Mouse (Mus musculus): ENCODE measurements around the gene Rccd1. TPM values are rescaled to one million over a fixed set of nuclear protein-coding genes. Genes with fewer than 3 reads are reported as not detected.

Gene Rccd1
- 16.2 and 18.7 TPM in 2 replicates for polyA plus RNA-seq (2015; fragmentation: Nextera tagmentation; extraction: Ambion mirVana)

- WGBS, result under 1% methylated on average over 37 of the region's 38 CpGs
These were observed at the start of gene Rccd1 for GRCm38 (mm10) chr7:80324043-80324815. TSS of gene Rccd1 (minus strand) at chr7:80324454.

GRCm38 (mm10) chr7:80373850-80374249, 49.6 kb upstream of the Rccd1 start:
- Histone ChIP-seq H3K4me2 (no peak overlapping the region), H3K9ac (no peak overlapping the region), H3K36me3 (ENCODE audit: poor library complexity, severe bottlenecking) (no peaks in the 10 kb centered on the region), H3K27me3 (no peaks in the 10 kb centered on the region), H3K27ac (no peak overlapping the region), H3K4me1 (peaks cover 15% of the 10 kb centered on the region), H3K9me3 (replicated peaks) (no peaks in the 10 kb centered on the region), H3K4me3 (no peak overlapping the region)
- 75% methylated on average over 12 of the region's 12 CpGs for WGBS
- ATAC-seq, result no peak

More at GRCm38 (mm10) chr7:80324043-80324815, at the start of gene Rccd1:
- Histone ChIP-seq H3K4me3 (peak within 1 kb of the TSS; percentile 64), H3K27me3 (no peaks in the 10 kb centered on the region), H3K36me3 (ENCODE audit: poor library complexity, severe bottlenecking) (peaks cover 63% of the 10 kb centered on the region), H3K9ac (peak within 1 kb of the TSS; percentile 78), H3K4me2 (peak within 1 kb of the TSS; percentile 70), H3K27ac (peak within 1 kb of the TSS; percentile 84), H3K4me1 (peaks cover 24% of the 10 kb centered on the region), H3K9me3 (replicated peaks) (no peaks in the 10 kb centered on the region)
- ATAC-seq, result peak; percentile 100

- no peaks in the 10 kb centered on the region for H3K9me3 ChIP-seq (replicated peaks)
- no peak for ATAC-seq
- 79% methylated on average over 4 of the region's 4 CpGs for WGBS
- no peak overlapping the region for H3K9ac ChIP-seq
- H3K27ac ChIP-seq, result no peak overlapping the region
- no peaks in the 10 kb centered on the region for H3K27me3 ChIP-seq
- H3K4me3 ChIP-seq, result no peak overlapping the region
- H3K4me2 ChIP-seq, result no peak overlapping the region
- H3K36me3 ChIP-seq (ENCODE audit: poor library complexity, severe bottlenecking), result peaks cover 3% of the 10 kb centered on the region
- peaks cover 15% of the 10 kb centered on the region for H3K4me1 ChIP-seq
These were observed 49.1 kb upstream of the Rccd1 start for GRCm38 (mm10) chr7:80373352-80373751.

DNA sequence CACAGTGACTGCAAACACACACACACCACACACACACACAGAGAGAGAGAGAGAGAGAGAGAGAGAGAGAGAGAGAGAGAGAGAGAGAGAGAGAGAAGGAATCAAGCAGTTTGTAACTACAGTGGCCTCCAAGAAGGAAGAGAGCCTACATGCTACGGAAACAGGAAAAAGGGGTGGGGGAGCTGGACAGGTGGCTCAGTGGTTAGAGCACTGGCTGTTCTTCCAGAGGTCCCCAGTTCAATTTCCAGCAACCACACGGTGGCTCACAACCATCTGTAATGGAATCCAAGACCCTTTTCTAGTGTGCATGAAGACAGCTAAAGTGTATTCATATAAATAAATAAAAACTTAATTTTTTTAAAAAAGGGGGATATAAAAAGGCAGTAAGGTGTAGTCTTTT, 48.4 kb upstream of the Rccd1 start:
- WGBS, result 66% methylated on average over 2 of the region's 2 CpGs
- H3K4me3 ChIP-seq, result no peak overlapping the region
- ATAC-seq, result no peak
- peaks cover 10% of the 10 kb centered on the region for H3K36me3 ChIP-seq (ENCODE audit: poor library complexity, severe bottlenecking)
- H3K9ac ChIP-seq, result no peak overlapping the region
- H3K27ac ChIP-seq, result no peak overlapping the region
- H3K27me3 ChIP-seq, result no peaks in the 10 kb centered on the region
- H3K4me2 ChIP-seq, result no peak overlapping the region
- H3K9me3 ChIP-seq (replicated peaks), result no peaks in the 10 kb centered on the region
- H3K4me1 ChIP-seq, result peaks cover 15% of the 10 kb centered on the region

DNA sequence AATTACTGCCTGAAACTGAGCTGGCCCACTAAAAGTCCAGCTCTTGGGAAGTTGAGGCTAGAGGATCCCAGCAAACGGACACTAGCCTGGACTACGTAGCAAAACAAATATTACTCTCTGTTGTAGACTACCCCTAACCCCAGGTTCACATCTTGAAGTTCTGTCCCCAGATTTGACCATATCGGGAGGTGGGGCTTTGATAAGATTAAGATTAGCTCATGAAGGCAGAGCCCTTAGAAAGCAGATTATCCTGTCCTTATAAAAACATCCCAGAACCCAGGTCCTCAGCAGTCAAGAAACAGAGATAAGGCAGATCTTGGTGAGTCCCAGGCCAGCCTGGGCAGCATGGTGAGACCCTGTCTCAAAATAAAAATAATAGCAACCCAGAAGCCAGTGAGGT, 47.9 kb upstream of the Rccd1 start:
- no peak overlapping the region for H3K4me2 ChIP-seq
- H3K9ac ChIP-seq, result no peak overlapping the region
- H3K27me3 ChIP-seq, result no peaks in the 10 kb centered on the region
- no peak overlapping the region for H3K27ac ChIP-seq
- 88% methylated on average over 3 of the region's 3 CpGs for WGBS
- peaks cover 15% of the 10 kb centered on the region for H3K36me3 ChIP-seq (ENCODE audit: poor library complexity, severe bottlenecking)
- H3K4me1 ChIP-seq, result peaks cover 15% of the 10 kb centered on the region
- H3K9me3 ChIP-seq (replicated peaks), result no peaks in the 10 kb centered on the region
- no peak for ATAC-seq
- no peak overlapping the region for H3K4me3 ChIP-seq

DNA sequence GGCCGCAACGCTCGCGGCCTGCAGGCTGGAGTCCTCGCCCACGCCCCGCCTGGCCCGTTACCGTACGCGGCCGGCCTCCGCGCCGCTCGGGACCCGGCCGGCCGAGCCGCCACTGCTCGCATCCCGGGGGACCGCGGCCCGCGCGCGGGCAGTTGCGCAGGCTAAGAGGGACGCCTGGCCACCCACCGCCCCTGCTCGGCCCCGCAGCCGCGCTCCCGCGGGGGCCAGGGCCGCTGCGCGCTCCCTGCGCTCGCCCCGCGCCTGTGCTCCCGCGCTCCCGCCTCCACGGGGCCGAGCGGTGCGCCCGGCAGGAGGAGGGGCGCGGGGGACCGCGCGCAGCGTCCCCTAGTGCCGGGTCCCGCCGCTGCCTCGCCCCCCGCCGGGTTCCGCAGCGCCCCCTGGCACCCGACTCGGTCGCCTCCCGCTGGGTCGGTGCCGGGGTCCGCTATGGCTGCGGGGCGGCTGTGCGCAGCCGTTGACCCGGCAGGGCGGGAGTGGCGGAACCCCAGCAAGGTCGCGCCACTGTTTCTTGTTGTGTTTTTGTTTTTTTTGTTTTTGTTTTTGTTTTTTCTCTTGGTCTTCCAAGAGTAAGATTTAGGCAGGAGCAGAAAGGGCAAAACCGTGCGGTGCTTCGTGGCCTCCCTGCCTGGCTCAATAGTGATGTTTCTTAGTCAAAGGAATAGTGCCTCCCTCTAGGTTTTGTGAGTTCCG, 46.9 kb upstream of the Rccd1 start, which contains the start of gene Man2a2:
Man2a2 (minus strand) TSS at position 335 of the 711 bp plus-strand sequence.
- Histone ChIP-seq H3K9ac (peak within 1 kb of the TSS; percentile 92), H3K4me1 (peaks cover 15% of the 10 kb centered on the region), H3K4me3 (peak within 1 kb of the TSS; percentile 85), H3K27ac (peak within 1 kb of the TSS; percentile 74), H3K9me3 (replicated peaks) (no peaks in the 10 kb centered on the region), H3K36me3 (ENCODE audit: poor library complexity, severe bottlenecking) (peaks cover 25% of the 10 kb centered on the region), H3K27me3 (no peaks in the 10 kb centered on the region), H3K4me2 (peak within 1 kb of the TSS; percentile 74)
- under 1% methylated on average over 57 of the region's 86 CpGs for WGBS
- ATAC-seq, result peak; percentile 82

GRCm38 (mm10) chr7:80370649-80371040, 46.4 kb upstream of the Rccd1 start:
- peak; percentile 74 for ATAC-seq

GRCm38 (mm10) chr7:80369967-80370431, 45.7 kb upstream of the Rccd1 start:
- WGBS, result 42% methylated on average over 4 of the region's 4 CpGs

More at GRCm38 (mm10) chr7:80370649-80371040, 46.4 kb upstream of the Rccd1 start:
- Histone ChIP-seq H3K27ac (peak overlapping the region; percentile 74), H3K4me1 (peaks cover 15% of the 10 kb centered on the region), H3K9me3 (replicated peaks) (no peaks in the 10 kb centered on the region), H3K4me2 (peak overlapping the region; percentile 74), H3K36me3 (ENCODE audit: poor library complexity, severe bottlenecking) (peaks cover 31% of the 10 kb centered on the region), H3K27me3 (no peaks in the 10 kb centered on the region), H3K4me3 (peak overlapping the region; percentile 85), H3K9ac (peak overlapping the region; percentile 92)
- under 1% methylated on average over 31 of the region's 31 CpGs for WGBS

DNA sequence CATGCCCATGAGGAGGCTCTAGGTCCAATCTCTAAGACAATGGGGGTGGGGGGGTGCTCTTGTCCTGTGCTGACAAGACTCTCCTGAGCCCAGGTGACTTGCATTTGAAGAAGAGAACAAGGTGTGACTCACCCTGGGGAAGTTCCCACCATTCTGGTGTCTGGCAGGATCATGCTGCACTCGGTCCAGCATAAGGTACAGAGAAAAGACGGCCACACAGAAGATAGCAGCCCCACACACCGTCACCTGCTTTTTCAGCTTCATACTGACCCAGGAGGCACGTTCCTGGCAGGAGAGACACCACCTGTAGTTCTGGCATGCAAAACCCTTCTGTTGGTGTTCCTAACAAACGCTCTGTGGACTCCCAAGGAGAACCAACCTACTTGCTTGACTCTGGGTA, 45.2 kb upstream of the Rccd1 start:
- H3K9ac ChIP-seq, result peak overlapping the region; percentile 92
- peaks cover 15% of the 10 kb centered on the region for H3K4me1 ChIP-seq
- H3K4me3 ChIP-seq, result no peak overlapping the region
- no peaks in the 10 kb centered on the region for H3K9me3 ChIP-seq (replicated peaks)
- 65% methylated on average over 5 of the region's 5 CpGs for WGBS
- no peak for ATAC-seq
- no peak overlapping the region for H3K27ac ChIP-seq
- H3K4me2 ChIP-seq, result peak overlapping the region; percentile 74
- peaks cover 35% of the 10 kb centered on the region for H3K36me3 ChIP-seq (ENCODE audit: poor library complexity, severe bottlenecking)
- H3K27me3 ChIP-seq, result no peaks in the 10 kb centered on the region

More at GRCm38 (mm10) chr7:80369967-80370431, 45.7 kb upstream of the Rccd1 start:
- Histone ChIP-seq H3K27ac (peak overlapping the region; percentile 74; the same call in 1 of the 2 replicates), H3K4me2 (peak overlapping the region; percentile 74), H3K27me3 (no peaks in the 10 kb centered on the region), H3K9me3 (replicated peaks) (no peaks in the 10 kb centered on the region), H3K9ac (peak overlapping the region; percentile 92), H3K36me3 (ENCODE audit: poor library complexity, severe bottlenecking) (peaks cover 31% of the 10 kb centered on the region), H3K4me3 (peak overlapping the region; percentile 85), H3K4me1 (peaks cover 15% of the 10 kb centered on the region)
- ATAC-seq, result 0 out of 2 replicates have a peak, but pooled peaks have one; percentile 6

- Histone ChIP-seq H3K27ac (no peak overlapping the region), H3K9ac (peak overlapping the region; percentile 19; the same call in 1 of the 2 replicates), H3K4me3 (no peak overlapping the region), H3K36me3 (ENCODE audit: poor library complexity, severe bottlenecking) (peaks cover 41% of the 10 kb centered on the region), H3K27me3 (no peaks in the 10 kb centered on the region), H3K4me1 (peaks cover 15% of the 10 kb centered on the region), H3K4me2 (0 out of 2 replicates have a peak overlapping the region, but pooled peaks have one; percentile 74), H3K9me3 (replicated peaks) (no peaks in the 10 kb centered on the region)
- no peak for ATAC-seq
- 89% methylated on average over 20 of the region's 20 CpGs for WGBS
These were observed 44.6 kb upstream of the Rccd1 start for GRCm38 (mm10) chr7:80368635-80369421.

- ATAC-seq, result no peak
- Histone ChIP-seq H3K36me3 (ENCODE audit: poor library complexity, severe bottlenecking) (peaks cover 50% of the 10 kb centered on the region), H3K27ac (no peak overlapping the region)
These were observed 43.8 kb upstream of the Rccd1 start for GRCm38 (mm10) chr7:80368009-80368408.

More at GRCm38 (mm10) chr7:80368009-80368408, 43.8 kb upstream of the Rccd1 start:
- H3K9me3 ChIP-seq (replicated peaks), result no peaks in the 10 kb centered on the region
- no peaks in the 10 kb centered on the region for H3K27me3 ChIP-seq
- no peak overlapping the region for H3K9ac ChIP-seq
- peaks cover 15% of the 10 kb centered on the region for H3K4me1 ChIP-seq
- no peak overlapping the region for H3K4me2 ChIP-seq
- H3K4me3 ChIP-seq, result no peak overlapping the region
- WGBS, result 93% methylated on average over 9 of the region's 9 CpGs

Data from forebrain, embryonic 13.5 days (tissue).